Mouse (Mus musculus) adrenal gland, postnatal 4 days (tissue): ENCODE data around the gene Gabpb2. TPM values are rescaled to one million over a fixed set of nuclear protein-coding genes. Genes with fewer than 3 reads are reported as not detected.
A peak's percentile ranks its signal among the peaks of the same experiment; 100 is the strongest.

Experiments
- DNase-seq, 2 experiments: peaks; one replicate each; pipeline ENCODE4 v3.0.0; 2021 to 2022; ENCODE audit warnings: low spot score in 2 of 2, mixed read lengths in 2 of 2
- total RNA-seq, 2 experiments: library from RNA; stranded (reverse); gene quantifications; 2 replicates each; pipeline ENCODE4 v1.2.3; 2021

The Gabpb2 gene
- total RNA-seq, 2 experiments from 2014 or later: 33.0 to 35.0 TPM

GRCm38 (mm10) chr3:95199101-95199500 is 18.6 kb downstream of the Gabpb2 start:
- DNase-seq: no peak

GRCm38 (mm10) chr3:95195772-95196171 is 21.9 kb downstream of the Gabpb2 start:
- no peak for DNase-seq

GRCm38 (mm10) chr3:95194721-95195135 is 23.0 kb downstream of the Gabpb2 start:
- DNase-seq: no peak

- DNase-seq: no peak
These were observed 30.8 kb downstream of the Gabpb2 start for GRCm38 (mm10) chr3:95186888-95187287.

GRCm38 (mm10) chr3:95186100-95186499 is 31.6 kb downstream of the Gabpb2 start:
- DNase-seq: no peak

- DNase-seq: no peak
These were observed 32.7 kb downstream of the Gabpb2 start for GRCm38 (mm10) chr3:95184796-95185577.

- no peak for DNase-seq
These were observed 35.9 kb downstream of the Gabpb2 start for GRCm38 (mm10) chr3:95181841-95182240.

- DNase-seq: no peak
These were observed 37.8 kb downstream of the Gabpb2 start for GRCm38 (mm10) chr3:95179890-95180289.

- no peak for DNase-seq
These were observed 38.8 kb downstream of the Gabpb2 start for GRCm38 (mm10) chr3:95178948-95179347.

- DNase-seq: no peak
These were observed 40.1 kb downstream of the Gabpb2 start for GRCm38 (mm10) chr3:95177583-95177982.

GRCm38 (mm10) chr3:95176500-95176899 is 41.2 kb downstream of the Gabpb2 start:
- DNase-seq: no peak

GRCm38 (mm10) chr3:95174011-95174592 is 43.6 kb downstream of the Gabpb2 start:
- peak; percentile 56 to 76 for DNase-seq

GRCm38 (mm10) chr3:95173256-95173949 is 44.3 kb downstream of the Gabpb2 start:
- DNase-seq: no peak

- DNase-seq: peak in 1 of 2 experiments; percentile 18
These were observed 45.0 kb downstream of the Gabpb2 start for GRCm38 (mm10) chr3:95172526-95173255.

- no peak for DNase-seq
These were observed 46.6 kb downstream of the Gabpb2 start for GRCm38 (mm10) chr3:95171105-95171504.

- DNase-seq: no peak
These were observed 47.7 kb downstream of the Gabpb2 start for GRCm38 (mm10) chr3:95169996-95170395.

- no peak for DNase-seq
These were observed 52.9 kb downstream of the Gabpb2 start for GRCm38 (mm10) chr3:95164840-95165239.

GRCm38 (mm10) chr3:95164256-95164550 is 53.5 kb downstream of the Gabpb2 start:
- no peak for DNase-seq

- no peak for DNase-seq
These were observed 54.1 kb downstream of the Gabpb2 start for GRCm38 (mm10) chr3:95163419-95164255.

GRCm38 (mm10) chr3:95162345-95162628 is 55.4 kb downstream of the Gabpb2 start:
- no peak for DNase-seq
